Mouse (Mus musculus) erythroblast, embryonic 14.5 days (primary cell): Measurements from ENCODE around the gene Fam135a. TPM values are rescaled to one million over a fixed set of nuclear protein-coding genes. Genes with fewer than 3 reads are reported as not detected.
"Not testable (repeated sequence)": the region's sequence is repeated elsewhere in the genome, so short reads cannot be mapped to it uniquely, and the experiment has no call there.

Experiments used
- H3K27me3 ChIP-seq: 2 replicates; pipeline ENCODE4 v1.6.1; 2012; ENCODE audit warnings: inconsistent platforms; ENCODE audit not compliant: control insufficient read depth
- H3K36me3 ChIP-seq: 2 replicates; pipeline ENCODE4 v1.6.1; 2012; ENCODE audit warnings: mild to moderate bottlenecking, inconsistent platforms; ENCODE audit not compliant: control insufficient read depth
- H3K4me1 ChIP-seq: 2 replicates; pipeline ENCODE4 v1.6.1; 2012; ENCODE audit warnings: inconsistent platforms; ENCODE audit not compliant: control insufficient read depth
- H3K4me3 ChIP-seq: replicated peaks from 2 replicates; pipeline ENCODE3; 2012; ENCODE audit warnings: moderate library complexity, mild to moderate bottlenecking, inconsistent platforms
- H3K9me3 ChIP-seq: 2 replicates; pipeline ENCODE4 v1.6.1; 2012; ENCODE audit warnings: low read length, inconsistent platforms, mixed read lengths; ENCODE audit not compliant: control insufficient read depth
- GATA1 ChIP-seq: IDR thresholded peaks from 2 replicates; pipeline ENCODE4 v1.6.1; 2012; ENCODE audit warnings: low read length, inconsistent platforms, mixed read lengths
- TAL1 ChIP-seq: IDR thresholded peaks from 3 replicates; pipeline ENCODE4 v1.6.1; 2012; ENCODE audit warnings: low read length, inconsistent platforms, mixed read lengths
- polyA plus RNA-seq: library from polyadenylated mRNA; stranded (reverse); fragments of >175 nt; gene quantifications from 2 replicates; pipeline ENCODE4 v1.2.3, GENCODE M21; 2012

Gene Fam135a
- polyA plus RNA-seq, 1 experiment: not detected

DNA sequence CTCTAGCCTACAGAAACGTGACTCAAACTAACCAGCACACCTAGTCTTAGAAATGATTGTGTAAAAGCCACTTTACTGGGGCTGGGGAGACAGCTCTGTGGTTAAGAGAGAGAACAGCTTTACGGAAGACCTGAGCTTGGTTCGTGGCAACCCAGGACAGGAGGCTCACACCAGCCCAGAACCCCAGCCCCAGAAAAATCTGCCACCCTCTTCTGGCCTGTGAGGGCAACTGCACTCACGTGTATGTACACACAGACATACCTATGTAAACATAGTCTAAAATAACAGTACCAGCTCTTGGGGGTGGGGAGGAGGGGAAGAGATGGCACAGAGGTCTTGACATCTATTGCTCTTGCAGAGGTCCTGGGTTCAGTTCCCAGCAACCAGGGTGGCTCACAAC is 104.7 kb downstream of the Fam135a start:
- peaks cover 36% of the 10 kb centered on the region for H3K36me3 ChIP-seq
- H3K4me1 ChIP-seq: peaks cover 17% of the 10 kb centered on the region
- H3K9me3 ChIP-seq: peaks cover 2% of the 10 kb centered on the region; the same call in 1 of the 2 replicates
- no peak overlapping the region for H3K4me3 ChIP-seq
- TF ChIP-seq TAL1: no peak
- H3K27me3 ChIP-seq: no peaks in the 10 kb centered on the region

DNA sequence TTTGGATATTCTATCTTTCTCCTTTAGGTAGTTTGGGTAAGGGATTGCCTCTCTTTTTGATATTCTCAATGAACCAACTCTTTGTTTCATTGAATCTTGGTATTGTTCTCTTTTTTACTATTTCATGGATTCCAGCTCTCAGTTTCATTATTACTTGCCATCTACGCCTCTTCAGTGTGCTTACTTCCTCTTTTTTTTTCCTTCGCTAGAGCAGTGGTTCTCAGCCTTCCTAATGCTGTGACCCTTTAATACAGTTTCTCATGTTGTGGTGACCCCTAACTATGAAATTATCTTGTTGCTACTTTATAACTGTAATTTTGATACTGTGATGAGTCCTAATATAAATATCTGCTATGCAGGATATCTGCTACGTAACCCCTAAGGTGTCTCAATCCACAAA is 117.0 kb downstream of the Fam135a start:
- no peaks in the 10 kb centered on the region for H3K4me1 ChIP-seq
- no peaks in the 10 kb centered on the region for H3K27me3 ChIP-seq
- no peaks in the 10 kb centered on the region for H3K36me3 ChIP-seq
- no peak for TF ChIP-seq TAL1
- TF ChIP-seq GATA1: no peak
- peaks cover 2% of the 10 kb centered on the region; the same call in 1 of the 2 replicates for H3K9me3 ChIP-seq
- H3K4me3 ChIP-seq: no peak overlapping the region

DNA sequence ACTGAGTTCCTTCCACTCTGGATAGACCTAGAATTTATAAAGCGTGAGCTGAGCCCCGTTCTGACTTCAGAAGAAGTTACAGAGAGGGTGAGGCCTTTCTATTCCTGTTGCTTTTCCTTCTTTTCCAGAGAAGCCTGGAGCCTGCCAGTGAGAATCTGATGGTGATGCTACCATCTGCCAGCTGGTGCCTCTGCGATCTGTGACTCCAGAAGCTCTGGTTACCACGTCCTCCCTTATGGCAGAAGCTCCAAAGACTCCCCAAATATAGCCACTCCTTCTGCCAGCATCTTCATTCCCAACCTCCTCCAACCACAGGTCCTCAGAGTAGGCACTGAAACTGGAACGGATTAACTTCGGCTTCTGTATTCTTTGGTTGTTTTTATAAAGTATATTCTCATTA is 121.9 kb downstream of the Fam135a start:
- no peak overlapping the region for H3K4me3 ChIP-seq
- no peak for TF ChIP-seq TAL1
- no peak for TF ChIP-seq GATA1
- H3K27me3 ChIP-seq: no peaks in the 10 kb centered on the region
- no peaks in the 10 kb centered on the region for H3K4me1 ChIP-seq
- no peaks in the 10 kb centered on the region for H3K9me3 ChIP-seq
- no peaks in the 10 kb centered on the region for H3K36me3 ChIP-seq

GRCm38 (mm10) chr1:23971159-23971558 is 129.0 kb downstream of the Fam135a start:
- H3K36me3 ChIP-seq, H3K4me3 ChIP-seq, H3K9me3 ChIP-seq, H3K27me3 ChIP-seq: not testable (repeated sequence)
- H3K4me1 ChIP-seq: peaks cover 11% of the 10 kb centered on the region

DNA sequence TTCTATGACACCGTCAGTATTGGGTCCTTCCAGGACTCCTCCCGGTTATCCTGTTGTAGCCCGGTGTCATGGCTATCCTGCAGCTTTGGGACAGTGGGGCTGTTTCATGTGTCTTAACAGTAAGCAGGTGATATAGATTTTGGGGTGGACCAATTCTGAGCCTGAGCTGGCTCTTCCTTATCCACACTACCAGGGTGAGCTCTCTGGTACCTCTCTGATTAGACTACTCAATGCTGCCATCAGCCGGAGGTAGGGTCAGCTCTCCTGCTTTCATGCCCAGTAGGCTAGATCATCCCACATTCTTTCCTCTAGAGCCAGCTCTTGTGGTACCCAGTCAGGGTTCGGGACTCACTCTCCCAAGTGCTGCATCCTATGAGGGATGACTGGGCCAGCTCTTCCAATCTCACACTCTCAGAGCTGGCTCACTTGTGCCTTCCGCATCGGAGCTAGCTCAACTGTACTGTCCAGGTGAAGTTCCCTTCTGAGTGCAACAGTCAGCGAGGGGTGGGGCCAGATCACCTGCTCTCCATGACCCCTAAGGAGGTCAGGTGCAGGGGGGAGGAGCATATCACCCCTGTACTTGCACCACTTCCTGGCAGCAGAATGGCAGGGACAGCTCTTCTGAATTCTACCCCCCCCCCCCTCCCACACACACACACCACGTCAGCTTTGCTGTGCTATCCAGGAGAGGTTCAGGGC is 132.0 kb downstream of the Fam135a start:
- Histone ChIP-seq H3K4me1 (peaks cover 26% of the 10 kb centered on the region), H3K4me3 (no peak overlapping the region), H3K27me3 (no peaks in the 10 kb centered on the region), H3K9me3 (no peaks in the 10 kb centered on the region), H3K36me3 (no peaks in the 10 kb centered on the region)
- no peak for TF ChIP-seq TAL1
- TF ChIP-seq GATA1: no peak

- H3K36me3 ChIP-seq: no peaks in the 10 kb centered on the region
- no peaks in the 10 kb centered on the region for H3K9me3 ChIP-seq
- H3K27me3 ChIP-seq: no peaks in the 10 kb centered on the region
- H3K4me1 ChIP-seq: peaks cover 34% of the 10 kb centered on the region
- TF ChIP-seq GATA1 (no peak), TAL1 (no peak; the same call in 2 of the 3 replicates)
- no peak overlapping the region for H3K4me3 ChIP-seq
Measured at GRCm38 (mm10) chr1:23966226-23966625, 133.9 kb downstream of the Fam135a start.

Other genes starting within 250 kb of the Fam135a start
- gene Smap1, start 178.0 kb downstream of the Fam135a start, polyA plus RNA-seq: 4.5 and 4.8 TPM in 2 replicates
- not detected in 2 replicates for gene Sdhaf4, start 94.7 kb downstream of the Fam135a start, polyA plus RNA-seq
- 0.01 TPM in 1 of 2 replicates, not detected in the other for gene Col9a1, start 77.3 kb upstream of the Fam135a start, polyA plus RNA-seq